Mouse (Mus musculus) lung, postnatal 4 days (tissue): ENCODE measurements at regions not wholly inside any gene's neighbourhood (a gene's known extent, or its start where the extent isn't known, plus 50 kb on each side); places are given as distances from the start of the nearest gene placed in this dataset.
"Not testable (repeated sequence)": the region's sequence is repeated elsewhere in the genome, so short reads cannot be mapped to it uniquely, and the experiment has no call there.

Source experiments
- DNase-seq, 2 experiments: peaks; one replicate each; pipeline ENCODE4 v3.0.0; 2021

DNA sequence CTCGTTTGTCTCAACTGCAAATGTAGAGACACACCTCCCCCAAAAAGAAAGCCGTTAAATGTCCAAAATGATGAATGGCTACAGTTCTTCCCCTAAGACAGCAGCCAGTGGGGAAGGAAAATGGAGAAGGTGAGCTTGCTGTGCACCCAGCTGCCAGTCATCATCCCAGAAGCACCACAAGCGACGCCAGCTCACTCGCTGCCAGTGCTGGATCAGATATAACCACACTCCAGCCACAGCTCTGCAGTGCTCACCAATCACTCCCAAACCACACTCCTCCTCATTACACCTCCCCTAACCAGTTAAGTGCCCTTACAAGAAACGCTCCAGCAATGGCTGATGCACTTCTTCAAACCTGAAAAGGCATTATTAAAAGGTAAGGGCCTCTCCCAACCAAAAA is 114.4 kb downstream of the Sox4 start:
- no peak for DNase-seq

DNA sequence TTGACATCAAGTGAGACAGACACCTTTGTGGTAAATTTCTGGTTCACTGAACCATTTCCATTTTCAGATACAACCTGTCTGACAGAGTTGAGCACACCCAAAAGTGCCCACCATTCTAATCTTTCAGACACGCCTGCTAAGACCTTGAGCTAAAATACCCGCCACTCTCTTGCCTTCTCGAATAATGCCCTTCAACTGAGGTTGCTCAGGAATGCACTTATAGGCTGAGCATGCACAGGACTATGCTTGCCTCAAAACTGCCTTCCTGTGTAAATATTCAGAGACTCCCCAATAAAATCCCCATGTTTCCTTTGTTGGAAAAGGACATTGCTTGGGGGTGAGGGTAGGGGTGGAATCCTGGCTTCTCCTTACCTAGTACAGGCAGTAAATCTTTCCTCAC is 115.3 kb downstream of the Sox4 start:
- DNase-seq, result no peak

DNA sequence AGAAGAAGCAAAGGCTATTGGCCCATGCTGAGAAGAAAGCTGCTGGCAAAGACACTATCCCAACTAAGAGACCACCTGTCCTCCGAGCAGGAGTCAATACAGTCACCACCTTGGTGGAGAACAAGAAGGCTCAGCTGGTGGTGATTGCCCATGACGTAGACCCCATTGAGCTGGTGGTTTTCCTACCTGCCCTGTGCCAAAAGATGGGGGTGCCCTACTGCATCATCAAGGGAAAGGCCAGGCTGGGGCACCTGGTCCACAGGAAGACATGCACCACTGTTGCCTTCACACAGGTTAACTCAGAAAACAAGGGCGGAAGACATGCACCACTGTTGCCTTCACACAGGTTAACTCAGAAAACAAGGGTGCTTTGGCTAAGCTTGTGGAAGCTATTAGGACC is 116.3 kb downstream of the Sox4 start:
- DNase-seq, result not testable (repeated sequence)

DNA sequence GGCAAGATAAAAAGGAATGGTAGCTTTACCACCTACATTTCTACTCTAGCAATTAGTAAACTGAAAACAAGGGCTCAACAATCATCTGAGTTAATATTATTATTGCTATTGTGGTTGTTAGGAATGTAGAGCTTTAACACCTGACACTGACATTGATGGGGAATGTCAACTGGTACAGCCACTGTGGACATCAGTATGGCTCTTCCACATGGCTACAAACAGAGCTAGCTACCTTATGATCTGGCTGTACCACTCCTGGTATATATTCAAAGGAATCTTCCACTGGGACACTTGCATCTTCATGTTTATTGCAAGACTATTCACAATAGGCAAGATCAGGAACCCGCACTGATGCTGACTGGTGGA is 119.8 kb downstream of the Sox4 start:
- no peak for DNase-seq

GRCm38 (mm10) chr13:28832855-28833699 is 120.4 kb downstream of the Sox4 start:
- DNase-seq, result peak; percentile 37 to 55

DNA sequence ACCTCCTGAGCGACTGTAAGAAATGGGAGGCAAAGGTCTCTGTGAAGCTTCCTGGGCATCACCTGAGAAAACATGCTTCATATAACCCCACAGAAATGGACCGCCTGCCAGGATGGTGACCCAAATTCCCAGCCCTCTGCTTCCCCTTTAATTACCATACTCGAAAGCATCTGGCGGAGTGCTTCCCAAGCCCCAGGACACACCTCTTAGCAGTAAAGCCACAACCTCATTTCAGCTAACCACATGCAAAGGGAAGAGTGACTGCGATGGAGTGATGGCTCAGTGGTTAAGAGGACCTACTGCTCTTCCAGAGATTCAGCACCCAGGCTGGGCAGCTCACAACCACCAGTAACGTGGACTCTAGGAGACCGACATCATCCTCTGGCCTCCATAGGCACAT is 127.2 kb downstream of the Sox4 start:
- no peak for DNase-seq

DNA sequence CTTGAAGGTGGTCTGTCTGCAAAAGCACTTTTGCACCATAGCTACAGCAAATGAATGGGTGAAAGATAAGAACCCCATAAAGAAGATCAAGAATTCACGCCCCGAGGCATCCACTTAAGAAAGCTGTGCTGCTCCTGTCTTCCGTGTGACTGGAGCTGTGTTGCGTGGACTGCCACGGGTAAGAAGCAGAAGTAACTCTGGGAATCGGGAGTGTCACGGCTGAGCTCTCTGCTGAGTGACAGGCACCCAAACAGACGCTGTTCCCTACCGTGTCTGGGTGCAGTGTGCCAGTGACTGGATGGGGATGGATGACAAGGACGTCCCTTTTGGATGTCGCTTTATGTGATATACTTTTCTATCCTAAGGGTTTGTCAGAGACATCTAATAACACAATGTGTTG is 129.5 kb downstream of the Sox4 start:
- DNase-seq, result no peak

GRCm38 (mm10) chr13:28823311-28823880 is 130.1 kb downstream of the Sox4 start:
- no peak for DNase-seq

GRCm38 (mm10) chr13:28820868-28821533 is 132.5 kb downstream of the Sox4 start:
- DNase-seq, result no peak

GRCm38 (mm10) chr13:28814127-28814526 is 139.4 kb downstream of the Sox4 start:
- no peak for DNase-seq

GRCm38 (mm10) chr13:28811667-28812575 is 141.6 kb downstream of the Sox4 start:
- no peak for DNase-seq

DNA sequence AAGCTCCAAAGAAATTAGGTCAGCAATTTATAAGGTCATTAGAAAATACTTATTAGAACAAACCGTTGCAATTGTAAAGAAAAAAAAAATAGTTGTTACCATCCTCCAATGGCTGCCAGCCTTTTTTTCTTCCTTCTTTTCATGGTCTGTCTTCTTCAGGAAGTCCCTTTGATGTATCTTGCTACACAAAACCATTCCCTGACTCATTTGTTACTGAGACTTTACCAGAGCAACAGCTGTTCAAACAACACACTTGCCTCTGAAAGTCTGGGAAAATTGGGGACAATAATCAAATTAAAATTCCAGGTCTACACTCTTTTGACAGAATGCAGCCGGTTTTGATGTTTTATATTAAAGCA is 142.5 kb downstream of the Sox4 start:
- no peak for DNase-seq

DNA sequence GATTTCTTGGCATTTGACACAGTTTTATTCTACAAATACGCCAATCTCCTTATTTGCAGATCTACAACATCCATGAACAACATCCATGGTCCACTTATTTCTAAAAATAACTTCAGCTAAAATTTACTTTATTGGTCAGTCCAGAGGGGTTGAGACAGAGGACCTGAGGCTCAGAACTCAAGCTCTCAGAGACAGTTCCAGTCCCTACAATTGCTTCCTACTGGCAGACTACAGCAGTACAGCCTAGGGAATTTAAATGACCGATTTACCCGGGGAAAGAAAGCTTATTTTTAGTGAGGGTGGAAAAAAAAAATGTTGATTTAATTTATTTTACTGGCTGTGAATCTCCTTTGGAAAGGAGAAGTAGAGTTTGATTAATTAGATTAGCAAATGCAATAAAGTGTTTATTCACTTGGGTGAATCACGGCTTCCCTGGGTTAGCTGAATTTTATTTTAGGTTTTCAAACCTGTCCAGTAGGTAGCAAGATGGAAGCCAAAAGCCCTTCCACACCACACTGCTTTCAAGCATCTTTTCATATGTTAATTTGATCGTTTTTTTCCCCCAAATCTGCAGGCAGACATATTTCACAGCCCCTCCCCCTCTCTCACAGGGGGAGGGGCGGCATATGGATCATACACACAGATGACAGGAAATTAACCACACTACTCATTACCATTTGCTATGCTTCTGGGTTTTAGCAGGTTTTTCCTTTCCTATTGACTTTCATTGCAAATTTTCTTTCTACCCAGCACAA is 143.0 kb downstream of the Sox4 start:
- no peak for DNase-seq

- DNase-seq, result no peak
Measured at GRCm38 (mm10) chr13:28805302-28805701, 148.2 kb downstream of the Sox4 start.

- no peak for DNase-seq
Measured at GRCm38 (mm10) chr13:28801210-28801954, 152.1 kb downstream of the Sox4 start.

DNA sequence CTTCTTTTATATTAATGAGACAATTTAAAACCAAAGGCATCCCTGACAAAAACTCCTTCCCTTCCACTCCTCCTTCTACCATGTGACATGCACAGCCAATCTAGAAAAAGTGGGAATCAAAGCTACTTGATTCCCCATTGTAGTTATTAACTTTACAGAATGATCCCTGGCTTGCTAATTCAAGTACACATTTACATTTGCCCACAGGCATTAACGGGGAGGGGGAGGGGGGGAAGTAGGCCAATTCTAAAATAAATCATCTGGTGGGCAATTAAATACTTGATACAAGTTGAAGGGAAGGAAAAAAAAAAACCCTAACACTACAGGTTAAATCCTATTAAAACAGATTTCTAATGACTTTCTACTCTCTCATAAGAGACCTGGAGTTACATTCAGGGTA is 152.8 kb downstream of the Sox4 start:
- DNase-seq, result no peak

GRCm38 (mm10) chr13:28799474-28799873 is 154.0 kb downstream of the Sox4 start:
- DNase-seq, result no peak

GRCm38 (mm10) chr13:28797617-28798475 is 155.7 kb downstream of the Sox4 start:
- DNase-seq, result no peak

GRCm38 (mm10) chr13:28795274-28795673 is 158.2 kb downstream of the Sox4 start:
- DNase-seq, result no peak

GRCm38 (mm10) chr13:28794547-28794946 is 159.0 kb downstream of the Sox4 start:
- no peak for DNase-seq
